Mouse (Mus musculus) CH12.LX (cell line): ENCODE results near the gene Epsti1.

Experiments
- CTCF ChIP-seq, 2 experiments: IDR thresholded peaks in 1 of 2; conservative IDR thresholded peaks in 1 of 2; 2 replicates each; pipeline ENCODE4 v1.5.1; 2011 to 2012; ENCODE audit warnings: low read depth in 2 of 2, low read length in 2 of 2, improper control_type of control experiment in 1 of 2, inconsistent platforms in 1 of 2, mild to moderate bottlenecking in 1 of 2, moderate library complexity in 1 of 2
- EP300 ChIP-seq: IDR thresholded peaks from 2 replicates; pipeline ENCODE4 v1.6.1; 2011; ENCODE audit warnings: low read length, improper control_type of control experiment
- ETS1 ChIP-seq: conservative IDR thresholded peaks from 2 replicates; pipeline ENCODE4 v1.6.1; 2012; ENCODE audit warnings: low read depth, mild to moderate bottlenecking, inconsistent platforms, low read length, improper control_type of control experiment, moderate library complexity
- GABPA ChIP-seq: IDR thresholded peaks from 2 replicates; pipeline ENCODE4 v1.6.1; 2012; ENCODE audit warnings: low read depth, low read length, improper control_type of control experiment, inconsistent platforms; ENCODE audit not compliant: insufficient replicate concordance
- KAT2A ChIP-seq: IDR thresholded peaks from 2 replicates; pipeline ENCODE4 v1.6.1; 2012; ENCODE audit warnings: low read length, improper control_type of control experiment, inconsistent platforms; ENCODE audit not compliant: insufficient replicate concordance
- MXI1 ChIP-seq: IDR thresholded peaks from 2 replicates; pipeline ENCODE4 v1.6.1; 2011; ENCODE audit warnings: mild to moderate bottlenecking, low read depth, low read length, improper control_type of control experiment
- POLR2A ChIP-seq: IDR thresholded peaks from 2 replicates; pipeline ENCODE4 v1.6.1; 2011; ENCODE audit warnings: low read depth, mild to moderate bottlenecking, improper control_type of control experiment, low read length
- POLR2AphosphoS2 ChIP-seq: IDR thresholded peaks from 2 replicates; pipeline ENCODE4 v1.6.1; 2011; ENCODE audit warnings: low read depth, low read length, improper control_type of control experiment
- SIN3A ChIP-seq: IDR thresholded peaks from 2 replicates; pipeline ENCODE4 v1.6.1; 2012; ENCODE audit warnings: low read length, improper control_type of control experiment, inconsistent platforms
- SMC3 ChIP-seq: IDR thresholded peaks from 2 replicates; pipeline ENCODE4 v1.6.1; 2011; ENCODE audit warnings: low read depth, low read length, improper control_type of control experiment
- TBP ChIP-seq: conservative IDR thresholded peaks from 2 replicates; pipeline ENCODE4 v1.6.1; 2011; ENCODE audit warnings: low read depth, low read length, improper control_type of control experiment
- ZC3H11A ChIP-seq: IDR thresholded peaks from 2 replicates; pipeline ENCODE4 v1.6.1; 2012; ENCODE audit warnings: low read depth, mild to moderate bottlenecking, inconsistent platforms, low read length, improper control_type of control experiment
- ZMIZ1 ChIP-seq: IDR thresholded peaks from 2 replicates; pipeline ENCODE4 v1.6.1; 2012; ENCODE audit warnings: low read depth, mild to moderate bottlenecking, inconsistent platforms, low read length, improper control_type of control experiment

GRCm38 (mm10) chr14:78040643-78041042 lies 136.6 kb downstream of the Epsti1 start:
- TF ChIP-seq POLR2A (no peak), SMC3 (no peak), SIN3A (no peak), ZMIZ1 (no peak), CTCF (conservative IDR thresholded peaks at IDR 0.05 in 1 of 2, IDR thresholded peaks at IDR 0.05 in 1 of 2; ENCODE audit: low read depth in 2 of 2, low read length in 2 of 2) (no peak), ETS1 (peak; percentile 65), KAT2A (no peak), TBP (no peak), EP300 (peak; percentile 87), MXI1 (no peak), GABPA (no peak), ZC3H11A (no peak), POLR2AphosphoS2 (no peak)
